Mouse (Mus musculus): Measurements from ENCODE around the gene Tmem91. TPM values are rescaled to one million over a fixed set of nuclear protein-coding genes. Genes with fewer than 3 reads are reported as not detected.

Tmem91 gene
- polyA plus RNA-seq, 1 experiment from 2014 or later: 2.7 TPM

- Histone ChIP-seq H3K27ac (ENCODE audit: low read depth, low read length) (no peak overlapping the region), H3K4me1 (replicated peaks; ENCODE audit: control insufficient read depth, insufficient read depth, low read length) (peaks cover 6% of the 10 kb centered on the region; the same call in 1 of the 2 replicates), H3K4me2 (ENCODE audit: low read depth, low read length, severe bottlenecking) (no peak overlapping the region), H3K36me3 (ENCODE audit: control insufficient read depth, insufficient read depth, low read length) (peaks cover 7% of the 10 kb centered on the region), H3K4me3 (ENCODE audit: low read depth, low read length) (no peak overlapping the region), H3K9ac (ENCODE audit: low read length) (no peak overlapping the region), H3K27me3 (ENCODE audit: control insufficient read depth, insufficient read depth, low read length) (no peaks in the 10 kb centered on the region), H3K9me3 (ENCODE audit: control insufficient read depth, low read length) (no peaks in the 10 kb centered on the region)
- ATAC-seq (replicated peaks; ENCODE audit: low FRiP score) (no peak), DNase-seq (ENCODE audit: low spot score) (no peak)
- WGBS: 89% methylated on average over 9 of the region's 9 CpGs
Measured at GRCm38 (mm10) chr7:25712801-25713200, 37.8 kb upstream of the Tmem91 start.

- peak; percentile 7; the same call in 1 of the 2 replicates for ATAC-seq (replicated peaks; ENCODE audit: low FRiP score)
- peaks cover 4% of the 10 kb centered on the region; the same call in 1 of the 2 replicates for H3K4me1 ChIP-seq (replicated peaks; ENCODE audit: control insufficient read depth, insufficient read depth, low read length)
Measured at GRCm38 (mm10) chr7:25711731-25712197, 36.8 kb upstream of the Tmem91 start.

DNA sequence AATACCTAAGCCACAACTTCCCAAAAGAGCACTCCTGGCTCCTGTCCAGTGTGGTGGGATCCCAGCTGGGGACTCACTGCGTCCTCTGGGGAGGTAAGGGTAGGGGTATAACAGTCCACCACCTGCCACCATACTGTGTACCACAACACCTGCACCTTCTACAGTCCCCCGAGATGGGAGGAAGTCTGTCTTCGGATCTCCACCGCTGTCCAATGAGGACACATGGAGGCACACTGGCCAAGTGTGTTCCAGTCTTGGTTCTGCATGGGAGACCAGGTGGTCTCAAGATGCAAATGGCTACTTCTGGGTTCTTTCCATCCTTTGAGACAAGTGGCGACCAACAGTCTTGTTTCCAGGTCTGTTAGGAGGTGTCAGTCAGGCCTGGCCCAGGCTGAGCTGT is 36.2 kb upstream of the Tmem91 start:
- H3K27ac ChIP-seq (ENCODE audit: low read depth, low read length): no peak overlapping the region
- ATAC-seq (replicated peaks; ENCODE audit: low FRiP score) (no peak), DNase-seq (ENCODE audit: low spot score) (no peak)
- no peaks in the 10 kb centered on the region for H3K27me3 ChIP-seq (ENCODE audit: control insufficient read depth, insufficient read depth, low read length)
- H3K4me3 ChIP-seq (ENCODE audit: low read depth, low read length): no peak overlapping the region
- H3K36me3 ChIP-seq (ENCODE audit: control insufficient read depth, insufficient read depth, low read length): peaks cover 7% of the 10 kb centered on the region
- no peaks in the 10 kb centered on the region for H3K9me3 ChIP-seq (ENCODE audit: control insufficient read depth, low read length)
- WGBS: 67% methylated on average over 5 of the region's 5 CpGs
- H3K4me1 ChIP-seq (replicated peaks; ENCODE audit: control insufficient read depth, insufficient read depth, low read length): peaks cover 4% of the 10 kb centered on the region; the same call in 1 of the 2 replicates
- no peak overlapping the region for H3K4me2 ChIP-seq (ENCODE audit: low read depth, low read length, severe bottlenecking)
- no peak overlapping the region for H3K9ac ChIP-seq (ENCODE audit: low read length)

More at GRCm38 (mm10) chr7:25711731-25712197, 36.8 kb upstream of the Tmem91 start:
- Histone ChIP-seq H3K4me3 (ENCODE audit: low read depth, low read length) (no peak overlapping the region), H3K36me3 (ENCODE audit: control insufficient read depth, insufficient read depth, low read length) (peaks cover 7% of the 10 kb centered on the region), H3K4me2 (ENCODE audit: low read depth, low read length, severe bottlenecking) (no peak overlapping the region), H3K27ac (ENCODE audit: low read depth, low read length) (0 out of 2 replicates have a peak overlapping the region, but pooled peaks have one; percentile 6), H3K9me3 (ENCODE audit: control insufficient read depth, low read length) (no peaks in the 10 kb centered on the region), H3K27me3 (ENCODE audit: control insufficient read depth, insufficient read depth, low read length) (no peaks in the 10 kb centered on the region), H3K9ac (ENCODE audit: low read length) (no peak overlapping the region)
- no peak for DNase-seq (ENCODE audit: low spot score)
- 46% methylated on average over 7 of the region's 7 CpGs for WGBS

GRCm38 (mm10) chr7:25710519-25711130 is 35.7 kb upstream of the Tmem91 start:
- no peak overlapping the region for H3K4me3 ChIP-seq (ENCODE audit: low read depth, low read length)
- H3K9me3 ChIP-seq (ENCODE audit: control insufficient read depth, low read length): no peaks in the 10 kb centered on the region
- peaks cover 7% of the 10 kb centered on the region for H3K36me3 ChIP-seq (ENCODE audit: control insufficient read depth, insufficient read depth, low read length)
- DNase-seq (ENCODE audit: low spot score) (no peak), ATAC-seq (replicated peaks; ENCODE audit: low FRiP score) (0 out of 2 replicates have a peak, but pooled peaks have one; percentile 31)
- WGBS: 4% methylated on average over 7 of the region's 7 CpGs
- H3K4me1 ChIP-seq (replicated peaks; ENCODE audit: control insufficient read depth, insufficient read depth, low read length): peaks cover 4% of the 10 kb centered on the region; the same call in 1 of the 2 replicates
- no peak overlapping the region for H3K4me2 ChIP-seq (ENCODE audit: low read depth, low read length, severe bottlenecking)
- peak overlapping the region; percentile 24 for H3K9ac ChIP-seq (ENCODE audit: low read length)
- H3K27me3 ChIP-seq (ENCODE audit: control insufficient read depth, insufficient read depth, low read length): no peaks in the 10 kb centered on the region
- no peak overlapping the region for H3K27ac ChIP-seq (ENCODE audit: low read depth, low read length)

- Histone ChIP-seq H3K9me3 (ENCODE audit: control insufficient read depth, low read length) (no peaks in the 10 kb centered on the region), H3K27me3 (ENCODE audit: control insufficient read depth, insufficient read depth, low read length) (no peaks in the 10 kb centered on the region), H3K4me3 (ENCODE audit: low read depth, low read length) (no peak overlapping the region), H3K4me2 (ENCODE audit: low read depth, low read length, severe bottlenecking) (0 out of 2 replicates have a peak overlapping the region, but pooled peaks have one; percentile 5), H3K4me1 (replicated peaks; ENCODE audit: control insufficient read depth, insufficient read depth, low read length) (peaks cover 4% of the 10 kb centered on the region; the same call in 1 of the 2 replicates), H3K36me3 (ENCODE audit: control insufficient read depth, insufficient read depth, low read length) (peaks cover 7% of the 10 kb centered on the region), H3K9ac (ENCODE audit: low read length) (0 out of 2 replicates have a peak overlapping the region, but pooled peaks have one; percentile 12), H3K27ac (ENCODE audit: low read depth, low read length) (no peak overlapping the region)
- DNase-seq (ENCODE audit: low spot score) (no peak), ATAC-seq (replicated peaks; ENCODE audit: low FRiP score) (peak; percentile 6; the same call in 1 of the 2 replicates)
- WGBS: 19% methylated on average over 12 of the region's 12 CpGs
Measured at GRCm38 (mm10) chr7:25709961-25710360, 35.0 kb upstream of the Tmem91 start.

- no peak overlapping the region for H3K27ac ChIP-seq (ENCODE audit: low read depth, low read length)
- H3K27me3 ChIP-seq (ENCODE audit: control insufficient read depth, insufficient read depth, low read length): no peaks in the 10 kb centered on the region; the same call in 1 of the 2 replicates
- 72% methylated on average over 15 of the region's 15 CpGs for WGBS
- ATAC-seq (replicated peaks; ENCODE audit: low FRiP score) (no peak), DNase-seq (ENCODE audit: low spot score) (no peak)
- no peaks in the 10 kb centered on the region for H3K9me3 ChIP-seq (ENCODE audit: control insufficient read depth, low read length)
- H3K36me3 ChIP-seq (ENCODE audit: control insufficient read depth, insufficient read depth, low read length): no peaks in the 10 kb centered on the region; the same call in 1 of the 2 replicates
- peaks cover 4% of the 10 kb centered on the region; the same call in 1 of the 2 replicates for H3K4me1 ChIP-seq (replicated peaks; ENCODE audit: control insufficient read depth, insufficient read depth, low read length)
- no peak overlapping the region for H3K4me2 ChIP-seq (ENCODE audit: low read depth, low read length, severe bottlenecking)
- no peak overlapping the region for H3K4me3 ChIP-seq (ENCODE audit: low read depth, low read length)
- no peak overlapping the region for H3K9ac ChIP-seq (ENCODE audit: low read length)
Measured at GRCm38 (mm10) chr7:25707581-25708292, 32.8 kb upstream of the Tmem91 start.

GRCm38 (mm10) chr7:25706578-25707170 is 31.7 kb upstream of the Tmem91 start:
- Histone ChIP-seq H3K27me3 (ENCODE audit: control insufficient read depth, insufficient read depth, low read length) (no peaks in the 10 kb centered on the region; the same call in 1 of the 2 replicates), H3K4me3 (ENCODE audit: low read depth, low read length) (no peak overlapping the region), H3K4me2 (ENCODE audit: low read depth, low read length, severe bottlenecking) (no peak overlapping the region), H3K27ac (ENCODE audit: low read depth, low read length) (no peak overlapping the region), H3K9ac (ENCODE audit: low read length) (no peak overlapping the region), H3K36me3 (ENCODE audit: control insufficient read depth, insufficient read depth, low read length) (no peaks in the 10 kb centered on the region), H3K4me1 (replicated peaks; ENCODE audit: control insufficient read depth, insufficient read depth, low read length) (peaks cover 4% of the 10 kb centered on the region; the same call in 1 of the 2 replicates), H3K9me3 (ENCODE audit: control insufficient read depth, low read length) (peaks cover 3% of the 10 kb centered on the region; the same call in 1 of the 2 replicates)
- ATAC-seq (replicated peaks; ENCODE audit: low FRiP score) (no peak), DNase-seq (ENCODE audit: low spot score) (no peak)
- WGBS: 72% methylated on average over 7 of the region's 7 CpGs

- no peak overlapping the region for H3K4me3 ChIP-seq (ENCODE audit: low read depth, low read length)
- H3K9ac ChIP-seq (ENCODE audit: low read length): no peak overlapping the region
- H3K4me1 ChIP-seq (replicated peaks; ENCODE audit: control insufficient read depth, insufficient read depth, low read length): peaks cover 4% of the 10 kb centered on the region; the same call in 1 of the 2 replicates
- H3K27ac ChIP-seq (ENCODE audit: low read depth, low read length): no peak overlapping the region
- H3K9me3 ChIP-seq (ENCODE audit: control insufficient read depth, low read length): peaks cover 3% of the 10 kb centered on the region; the same call in 1 of the 2 replicates
- 68% methylated on average over 6 of the region's 6 CpGs for WGBS
- no peak for DNase-seq (ENCODE audit: low spot score)
- no peaks in the 10 kb centered on the region; the same call in 1 of the 2 replicates for H3K27me3 ChIP-seq (ENCODE audit: control insufficient read depth, insufficient read depth, low read length)
- H3K36me3 ChIP-seq (ENCODE audit: control insufficient read depth, insufficient read depth, low read length): no peaks in the 10 kb centered on the region
- no peak overlapping the region for H3K4me2 ChIP-seq (ENCODE audit: low read depth, low read length, severe bottlenecking)
- no peak for ATAC-seq (replicated peaks; ENCODE audit: low FRiP score)
Measured at GRCm38 (mm10) chr7:25705801-25706251, 30.9 kb upstream of the Tmem91 start.

Data from forebrain, embryonic 11.5 days (tissue).